18 mouse cellular contexts compared by ENCODE assay signal in genomic region chr13:63907437-63907836, GRCm38 (mm10).
DNase-seq lines count a peak whose midpoint lies in the region; ATAC-seq and TF ChIP-seq lines count a peak whose summit lies in the region.
"Had no signal": no experiment of that assay in that cellular context is flagged by ENCODE, and none has a peak within 500 bp of the region (broad histone marks: within the 10 kb centered on the region; RNA-seq: fewer than 3 reads in every experiment).

No protein-coding gene starts in this region.

- H3K4me2 ChIP-seq in liver, postnatal 0 days (ENCODE audit: low read depth, low read length) = no peak overlapping the region
- H3K4me2 ChIP-seq in liver, embryonic 11.5 days = no peak overlapping the region
- H3K4me2 ChIP-seq in stomach, postnatal 0 days (replicated peaks; ENCODE audit: low read depth) = no peak overlapping the region
- H3K4me2 ChIP-seq: hindbrain, embryonic 12.5 days; liver, embryonic 12.5 days; midbrain, embryonic 13.5 days had no signal

- ATAC-seq in liver, postnatal 0 days = no peak
- ATAC-seq in liver, embryonic 11.5 days (replicated peaks; ENCODE audit: low FRiP score) = no peak
- no peak for ATAC-seq in stomach, postnatal 0 days (ENCODE audit: low FRiP score, low TSS enrichment)
- ATAC-seq: liver, embryonic 12.5 days; midbrain, embryonic 13.5 days had no signal

- intact Hi-C loops in heart, postnatal 25 days (cut with DNase I) = no loop called here

- no peak overlapping the region for H3K4me3 ChIP-seq in liver, postnatal 0 days (ENCODE audit: low read depth, low read length)
- no peak overlapping the region for H3K4me3 ChIP-seq in liver, embryonic 11.5 days (ENCODE audit: low read depth, low read length)
- no peak overlapping the region for H3K4me3 ChIP-seq in stomach, postnatal 0 days (ENCODE audit: low read depth, low read length)
- H3K4me3 ChIP-seq: forebrain, embryonic 10.5 days; hindbrain, embryonic 12.5 days; left cerebral cortex, adult 2 months; liver, embryonic 12.5 days; midbrain, embryonic 13.5 days had no signal

- no peaks in the 10 kb centered on the region for H3K9me3 ChIP-seq in liver, postnatal 0 days (ENCODE audit: low read length)
- no peaks in the 10 kb centered on the region for H3K9me3 ChIP-seq in liver, embryonic 11.5 days (ENCODE audit: control insufficient read depth, low read length)
- H3K9me3 ChIP-seq in stomach, postnatal 0 days (ENCODE audit: control insufficient read depth, low read length) = no peaks in the 10 kb centered on the region
- H3K9me3 ChIP-seq: forebrain, embryonic 10.5 days; hindbrain, embryonic 12.5 days; liver, embryonic 12.5 days; midbrain, embryonic 13.5 days had no signal

- no peak overlapping the region for H3K27ac ChIP-seq in liver, postnatal 0 days (ENCODE audit: low read depth)
- no peak overlapping the region for H3K27ac ChIP-seq in liver, embryonic 11.5 days (ENCODE audit: low read depth, low read length)
- no peak overlapping the region for H3K27ac ChIP-seq in stomach, postnatal 0 days (replicated peaks)
- H3K27ac ChIP-seq: forebrain, embryonic 10.5 days; hindbrain, embryonic 12.5 days; left cerebral cortex, adult 2 months; liver, embryonic 12.5 days; midbrain, embryonic 13.5 days had no signal

- H3K27me3 ChIP-seq in liver, postnatal 0 days (ENCODE audit: insufficient read depth, low read length) = no peaks in the 10 kb centered on the region
- no peaks in the 10 kb centered on the region for H3K27me3 ChIP-seq in liver, embryonic 11.5 days (replicated peaks; ENCODE audit: control insufficient read depth, insufficient read depth, low read length)
- no peaks in the 10 kb centered on the region for H3K27me3 ChIP-seq in stomach, postnatal 0 days (ENCODE audit: control insufficient read depth, insufficient read depth, low read length)
- H3K27me3 ChIP-seq: liver, embryonic 12.5 days had no signal

- 0 out of 2 replicates have a peak, but pooled peaks have one; percentile 21 for TF ChIP-seq CTCF in liver, postnatal 0 days (IDR thresholded peaks at IDR 0.05; ENCODE audit: low read depth)
- TF ChIP-seq CTCF in stomach, postnatal 0 days (IDR thresholded peaks at IDR 0.05; ENCODE audit: low read depth) = peak; percentile 30; the same call in 1 of the 2 replicates

- no peak for TF ChIP-seq EP300 in liver, postnatal 0 days (IDR thresholded peaks at IDR 0.05; ENCODE audit: low read depth)
- TF ChIP-seq EP300 in stomach, postnatal 0 days (optimal IDR thresholded peaks at IDR 0.05) = no peak

- no peak overlapping the region for H3K9ac ChIP-seq in liver, postnatal 0 days (replicated peaks)
- H3K9ac ChIP-seq in liver, embryonic 11.5 days (ENCODE audit: low read depth, low read length) = no peak overlapping the region
- H3K9ac ChIP-seq in stomach, postnatal 0 days (ENCODE audit: low read length) = no peak overlapping the region
- H3K9ac ChIP-seq: forebrain, postnatal 0 days; hindbrain, embryonic 12.5 days; liver, embryonic 12.5 days; midbrain, embryonic 13.5 days had no signal

- peak; percentile 81 for DNase-seq in heart, adult 11 months
- DNase-seq in heart, postnatal 25 days (ENCODE audit: low spot score) = no peak
- DNase-seq in liver, postnatal 0 days = no peak
- no peak for DNase-seq in liver, embryonic 11.5 days (ENCODE audit: low spot score)
- peak; percentile 40 for DNase-seq in CD4-positive, CD25-positive, alpha-beta regulatory T cell, adult 2 months (ENCODE audit: low read depth, low spot score)
- DNase-seq in stomach, postnatal 0 days (ENCODE audit: low spot score) = no peak
- DNase-seq in MN1 (ENCODE audit: low spot score) = no peak
- no peak for DNase-seq in spleen, postnatal 10 days (ENCODE audit: low spot score in 2 of 2)
- DNase-seq: cerebellum, adult 2 months; forebrain, postnatal 0 days; kidney, adult 9 months; kidney, postnatal 25 days; left cerebral cortex, postnatal 4 days had no signal

- no peaks in the 10 kb centered on the region for H3K36me3 ChIP-seq in liver, postnatal 0 days (replicated peaks; ENCODE audit: insufficient read depth, low read length)
- H3K36me3 ChIP-seq in liver, embryonic 11.5 days (ENCODE audit: control insufficient read depth, insufficient read depth, low read length) = no peaks in the 10 kb centered on the region
- H3K36me3 ChIP-seq in stomach, postnatal 0 days (ENCODE audit: control insufficient read depth, insufficient read depth, low read length) = no peaks in the 10 kb centered on the region
- H3K36me3 ChIP-seq: forebrain, embryonic 10.5 days; hindbrain, embryonic 12.5 days; liver, embryonic 12.5 days; midbrain, embryonic 13.5 days had no signal

- H3K4me1 ChIP-seq in liver, postnatal 0 days (ENCODE audit: insufficient read depth) = no peaks in the 10 kb centered on the region
- H3K4me1 ChIP-seq in liver, embryonic 11.5 days (replicated peaks; ENCODE audit: control insufficient read depth, insufficient read depth, low read length) = peaks cover 2% of the 10 kb centered on the region
- 0 out of 2 replicates have a peak, but pooled peaks cover 2% of the 10 kb centered on the region for H3K4me1 ChIP-seq in stomach, postnatal 0 days (replicated peaks; ENCODE audit: control insufficient read depth, insufficient read depth)
- H3K4me1 ChIP-seq: midbrain, embryonic 13.5 days had no signal

- WGBS in liver, postnatal 0 days (ENCODE audit: insufficient replicate concordance) = 50% methylated on average over 4 of the region's 4 CpGs
- WGBS in liver, embryonic 11.5 days = 45% methylated on average over 4 of the region's 4 CpGs
- WGBS in stomach, postnatal 0 days = 49% methylated on average over 4 of the region's 4 CpGs

Comparison
In these comparisons a context has a peak if more than half of its experiments do, and no peak if none do; other contexts are left out.
1. DNase-seq: peak in heart, adult 11 months (single experiment) and CD4-positive, CD25-positive, alpha-beta regulatory T cell, adult 2 months (single experiment); none in heart, postnatal 25 days (single experiment), liver, postnatal 0 days (single experiment), liver, embryonic 11.5 days (single experiment), stomach, postnatal 0 days (single experiment), MN1 (single experiment) and spleen, postnatal 10 days (0 of 2).